Mouse (Mus musculus): Measurements from ENCODE around the gene Leprot.

DNA sequence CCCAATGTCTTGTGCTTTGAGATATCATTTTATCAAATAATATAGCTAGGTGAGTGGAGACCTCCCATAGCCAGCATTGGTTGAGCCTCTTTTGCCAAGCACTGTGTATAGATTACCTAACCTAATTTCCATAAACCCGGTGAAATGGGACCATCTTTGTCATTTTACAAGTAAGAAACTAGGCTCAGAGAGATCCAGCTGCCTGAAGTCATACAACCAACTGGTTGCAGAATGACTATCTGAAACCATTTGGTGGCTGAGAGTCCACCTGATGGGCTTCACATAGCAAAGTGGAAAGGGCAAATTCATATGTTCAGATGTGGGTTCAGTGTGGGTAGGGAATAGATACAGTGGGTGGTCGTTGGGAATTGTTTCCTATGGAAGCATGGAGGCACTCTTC lies 3.4 kb downstream of the Leprot start:
- TF ChIP-seq POLR2A (IDR thresholded peaks at IDR 0.05; ENCODE audit: insufficient read depth, low read depth, low read length): no peak
- TF ChIP-seq CTCF (IDR thresholded peaks at IDR 0.05): no peak

Measured in heart, adult 2 months (tissue).